ENCODE assay signal across 8 mouse cellular contexts in genomic region chr17:46858749-46859444, GRCm38 (mm10). TPM values are rescaled to one million over a fixed set of nuclear protein-coding genes. Genes with fewer than 3 reads are reported as not detected.
A peak's percentile ranks its signal among the peaks of the same experiment; 100 is the strongest.
DNase-seq lines count a peak whose midpoint lies in the region; ATAC-seq and TF ChIP-seq lines count a peak whose summit lies in the region.

No protein-coding gene starts in this region.

- intact Hi-C loops in gastrocnemius, postnatal 36 days (cut with DNase I), result no loop called here
- intact Hi-C loops in left cerebral cortex, postnatal 4 days (cut with DNase I), result loop anchor here (2.0 kb wide), 1 partner anchor 30 kb away; no protein-coding TSS in a partner anchor

- no peak for DNase-seq in heart, adult 18-20 months
- peak; percentile 38 for DNase-seq in G1E (ENCODE audit: low spot score)
- DNase-seq in gastrocnemius, postnatal 36 days, result no peak
- DNase-seq in left cerebral cortex, postnatal 4 days, result no peak

- peak overlapping the region; percentile 100 for H3K9ac ChIP-seq in heart, embryonic 13.5 days
- H3K9ac ChIP-seq in hindbrain, embryonic 12.5 days, result peak overlapping the region; percentile 100; the same call in 1 of the 2 replicates
- H3K9ac ChIP-seq in midbrain, embryonic 13.5 days (replicated peaks), result peak overlapping the region; percentile 100

- TF ChIP-seq CTCF in G1E (IDR thresholded peaks at IDR 0.05; ENCODE audit: low read depth, low read length), result no peak

- H3K4me3 ChIP-seq in heart, embryonic 13.5 days, result peak overlapping the region; percentile 98
- H3K4me3 ChIP-seq in G1E (ENCODE audit: low read depth, low read length), result peak overlapping the region; percentile 84; the same call in 1 of the 2 replicates
- peak overlapping the region; percentile 99 for H3K4me3 ChIP-seq in hindbrain, embryonic 12.5 days
- H3K4me3 ChIP-seq in midbrain, embryonic 13.5 days (replicated peaks), result peak overlapping the region; percentile 95

- peak overlapping the region; percentile 83 for H3K4me2 ChIP-seq in heart, embryonic 13.5 days
- H3K4me2 ChIP-seq in hindbrain, embryonic 12.5 days (replicated peaks), result peak overlapping the region; percentile 49
- H3K4me2 ChIP-seq in midbrain, embryonic 13.5 days (replicated peaks), result peak overlapping the region; percentile 69

- WGBS in heart, embryonic 13.5 days, result 21% methylated on average over 9 of the region's 9 CpGs
- WGBS in hindbrain, embryonic 12.5 days, result 33% methylated on average over 9 of the region's 9 CpGs
- whole genome bisulfite sequencing in midbrain, embryonic 13.5 days, result 26% methylated on average over 9 of the region's 9 CpGs

- peak overlapping the region; percentile 100 for H3K27ac ChIP-seq in heart, embryonic 13.5 days (replicated peaks)
- H3K27ac ChIP-seq in hindbrain, embryonic 12.5 days, result peak overlapping the region; percentile 100
- H3K27ac ChIP-seq in midbrain, embryonic 13.5 days, result peak overlapping the region; percentile 100

- no peaks in the 10 kb centered on the region for H3K9me3 ChIP-seq in heart, embryonic 13.5 days
- H3K9me3 ChIP-seq in G1E (replicated peaks), result no peaks in the 10 kb centered on the region
- no peaks in the 10 kb centered on the region for H3K9me3 ChIP-seq in hindbrain, embryonic 12.5 days (replicated peaks)
- H3K9me3 ChIP-seq in midbrain, embryonic 13.5 days, result no peaks in the 10 kb centered on the region

- H3K27me3 ChIP-seq in heart, embryonic 13.5 days (replicated peaks), result no peaks in the 10 kb centered on the region
- no peaks in the 10 kb centered on the region for H3K27me3 ChIP-seq in G1E (ENCODE audit: insufficient read depth, low read length)
- H3K27me3 ChIP-seq in hindbrain, embryonic 12.5 days, result no peaks in the 10 kb centered on the region
- H3K27me3 ChIP-seq in midbrain, embryonic 13.5 days, result no peaks in the 10 kb centered on the region

- H3K36me3 ChIP-seq in heart, embryonic 13.5 days, result no peaks in the 10 kb centered on the region
- peaks cover 16% of the 10 kb centered on the region for H3K36me3 ChIP-seq in G1E (replicated peaks)
- H3K36me3 ChIP-seq in hindbrain, embryonic 12.5 days, result no peaks in the 10 kb centered on the region
- H3K36me3 ChIP-seq in midbrain, embryonic 13.5 days, result no peaks in the 10 kb centered on the region

- peaks cover 24% of the 10 kb centered on the region for H3K4me1 ChIP-seq in heart, embryonic 13.5 days
- peaks cover 21% of the 10 kb centered on the region for H3K4me1 ChIP-seq in G1E (ENCODE audit: insufficient read depth, low read depth, low read length)
- peaks cover 22% of the 10 kb centered on the region for H3K4me1 ChIP-seq in hindbrain, embryonic 12.5 days
- H3K4me1 ChIP-seq in midbrain, embryonic 13.5 days (replicated peaks), result peaks cover 36% of the 10 kb centered on the region

- no peak for ATAC-seq in heart, embryonic 13.5 days (ENCODE audit: extremely low read depth, insufficient number of reproducible peaks, low FRiP score, low TSS enrichment)
- no peak for ATAC-seq in G1E (ENCODE audit: extremely low read depth, insufficient number of reproducible peaks, low FRiP score, poor library complexity, severe bottlenecking)
- ATAC-seq in hindbrain, embryonic 12.5 days (ENCODE audit: low FRiP score), result no peak
- ATAC-seq in midbrain, embryonic 13.5 days, result no peak
- no peak for ATAC-seq in erythroid progenitor cell, adult 5-6 weeks (replicated peaks; ENCODE audit: low FRiP score, poor library complexity, severe bottlenecking)

RNA-seq across cellular contexts. Expression of gene Bicral, which starts 0.6 kb away (rescaled TPM):
- 3.0 and 3.4 TPM in 2 replicates for polyA plus RNA-seq in heart, embryonic 13.5 days (2015; fragmentation: Nextera tagmentation; extraction: Ambion mirVana)
- 10 to 100 TPM in 1 of 2 experiments, 1 to 10 TPM in 1; 7.5 to 13.0 TPM for total RNA-seq in heart, adult 18-20 months (2021)
- total RNA-seq in G1E (2014; fragmentation: Nextera tagmentation) (34.4 and 41.2 TPM in 2 replicates), G1E (2017) (9.2 and 13.4 TPM in 2 replicates)
- polyA plus RNA-seq in G1E (2012), result 10.7 and 12.9 TPM in 2 replicates
- 7.6 and 8.1 TPM in 2 replicates for polyA plus RNA-seq in hindbrain, embryonic 12.5 days (2016; fragmentation: Nextera tagmentation; extraction: Ambion mirVana)
- 9.4 and 9.6 TPM in 2 replicates for polyA plus RNA-seq in midbrain, embryonic 13.5 days (2015; fragmentation: Nextera tagmentation; extraction: Ambion mirVana)
- total RNA-seq in erythroid progenitor cell, adult 5-6 weeks (2015; ENCODE audit: low replicate concordance), result 28.8 and 64.6 TPM in 2 replicates
- total RNA-seq in erythroid progenitor cell, adult 5-6 weeks (2017; ENCODE audit: low replicate concordance), result 18.7 and 68.4 TPM in 2 replicates
- total RNA-seq in gastrocnemius, postnatal 36 days (2021), result 10 to 100 TPM in 1 of 2 experiments, 1 to 10 TPM in 1; 8.2 to 12.1 TPM
- total RNA-seq in left cerebral cortex, postnatal 4 days (2021), result 10 to 100 TPM; 42.2 to 45.3 TPM

RNA-seq across cellular contexts. Expression of gene Tbcc, which starts 31.6 kb away (rescaled TPM):
- 39.3 and 39.8 TPM in 2 replicates for polyA plus RNA-seq in heart, embryonic 13.5 days (2015; fragmentation: Nextera tagmentation; extraction: Ambion mirVana)
- total RNA-seq in heart, adult 18-20 months (2021), result 10 to 100 TPM; 16.0 to 16.6 TPM
- total RNA-seq in G1E (2014; fragmentation: Nextera tagmentation), result 7.5 and 10.1 TPM in 2 replicates
- 18.6 and 21.3 TPM in 2 replicates for total RNA-seq in G1E (2017)
- polyA plus RNA-seq in G1E (2012), result 20.0 and 27.5 TPM in 2 replicates
- polyA plus RNA-seq in hindbrain, embryonic 12.5 days (2016; fragmentation: Nextera tagmentation; extraction: Ambion mirVana), result 74.5 and 82.9 TPM in 2 replicates
- 56.6 and 68.3 TPM in 2 replicates for polyA plus RNA-seq in midbrain, embryonic 13.5 days (2015; fragmentation: Nextera tagmentation; extraction: Ambion mirVana)
- total RNA-seq in erythroid progenitor cell, adult 5-6 weeks (2015; ENCODE audit: low replicate concordance), result 3.2 and 7.5 TPM in 2 replicates
- total RNA-seq in erythroid progenitor cell, adult 5-6 weeks (2017; ENCODE audit: low replicate concordance), result 1.1 and 2.7 TPM in 2 replicates
- total RNA-seq in gastrocnemius, postnatal 36 days (2021), result 1 to 10 TPM; 7.4 to 8.5 TPM
- 10 to 100 TPM; 23.4 to 28.5 TPM for total RNA-seq in left cerebral cortex, postnatal 4 days (2021)

RNA-seq across cellular contexts. Expression of gene Prph2, which starts 51.4 kb away (rescaled TPM):
- polyA plus RNA-seq in heart, embryonic 13.5 days (2015; fragmentation: Nextera tagmentation; extraction: Ambion mirVana), result not detected in 2 replicates
- not detected for total RNA-seq in heart, adult 18-20 months (2021)
- total RNA-seq in G1E (2014; fragmentation: Nextera tagmentation) (not detected in 2 replicates), G1E (2017) (0.05 TPM in 1 of 2 replicates, not detected in the other)
- polyA plus RNA-seq in G1E (2012), result not detected in 2 replicates
- polyA plus RNA-seq in hindbrain, embryonic 12.5 days (2016; fragmentation: Nextera tagmentation; extraction: Ambion mirVana), result not detected in 2 replicates
- not detected in 2 replicates for polyA plus RNA-seq in midbrain, embryonic 13.5 days (2015; fragmentation: Nextera tagmentation; extraction: Ambion mirVana)
- not detected in 2 replicates for total RNA-seq in erythroid progenitor cell, adult 5-6 weeks (2015; ENCODE audit: low replicate concordance)
- total RNA-seq in erythroid progenitor cell, adult 5-6 weeks (2017; ENCODE audit: low replicate concordance), result not detected in 2 replicates
- not detected for total RNA-seq in gastrocnemius, postnatal 36 days (2021)
- not detected for total RNA-seq in left cerebral cortex, postnatal 4 days (2021)
